Mouse (Mus musculus): ENCODE data around the gene Ifitm2.
"Not testable (repeated sequence)": the region's sequence is repeated elsewhere in the genome, so short reads cannot be mapped to it uniquely, and the experiment has no call there.

Ifitm2 gene

GRCm38 (mm10) chr7:140955758-140956555 is at the start of gene Ifitm2, which contains the start of gene Gm45717:
Gene Ifitm2 (minus strand): TSS chr7:140955987.
Gene Gm45717 (minus strand): TSS chr7:140955937.
- DNase-seq (ENCODE audit: inconsistent age in 2 of 2, low spot score in 1 of 2): peak; percentile 88 to 95

- DNase-seq (ENCODE audit: inconsistent age in 2 of 2, low spot score in 1 of 2): no peak
Measured at GRCm38 (mm10) chr7:141003248-141004010, 47.6 kb upstream of the Ifitm2 start.

DNA sequence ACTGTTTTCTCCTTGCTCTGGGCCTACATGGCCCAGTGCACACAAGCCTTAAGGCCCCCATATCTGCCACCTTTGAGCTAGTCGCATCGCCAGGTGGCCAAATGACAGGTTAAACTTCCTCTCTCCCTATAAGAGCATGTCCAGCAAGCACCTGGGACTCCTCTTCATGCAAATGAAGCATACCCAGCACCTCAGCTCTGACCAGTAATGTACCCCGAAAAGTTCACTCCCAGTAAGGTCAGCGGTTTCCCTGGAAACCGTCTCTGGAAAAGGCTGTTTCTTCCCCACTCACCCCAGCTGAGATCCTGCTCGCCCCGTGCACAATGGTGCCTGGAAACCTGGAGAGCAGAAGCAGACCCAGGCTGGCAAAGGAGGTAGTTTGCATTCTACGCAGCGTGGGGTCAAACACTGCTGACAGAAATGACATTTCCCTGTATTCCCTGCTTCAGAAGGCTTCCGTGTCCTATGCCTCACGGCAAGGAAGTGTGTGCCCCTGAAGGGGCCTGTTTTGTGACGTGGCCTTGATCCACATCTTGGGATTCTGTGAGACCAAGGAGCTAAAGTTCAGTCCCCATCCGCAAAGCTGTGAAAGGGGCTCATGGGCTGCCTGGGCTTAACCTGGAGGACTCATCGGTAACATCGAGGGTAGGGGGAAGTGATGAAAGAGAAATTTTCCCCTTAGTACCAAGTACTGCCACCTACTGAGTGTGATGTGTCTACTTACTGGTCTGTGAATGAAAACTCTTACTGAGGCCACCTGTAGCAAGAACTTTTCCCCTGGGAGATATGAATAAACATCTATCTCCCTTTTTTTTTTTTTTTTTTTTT is 45.3 kb upstream of the Ifitm2 start:
- no peak for DNase-seq (ENCODE audit: inconsistent age in 2 of 2, low spot score in 1 of 2)

DNA sequence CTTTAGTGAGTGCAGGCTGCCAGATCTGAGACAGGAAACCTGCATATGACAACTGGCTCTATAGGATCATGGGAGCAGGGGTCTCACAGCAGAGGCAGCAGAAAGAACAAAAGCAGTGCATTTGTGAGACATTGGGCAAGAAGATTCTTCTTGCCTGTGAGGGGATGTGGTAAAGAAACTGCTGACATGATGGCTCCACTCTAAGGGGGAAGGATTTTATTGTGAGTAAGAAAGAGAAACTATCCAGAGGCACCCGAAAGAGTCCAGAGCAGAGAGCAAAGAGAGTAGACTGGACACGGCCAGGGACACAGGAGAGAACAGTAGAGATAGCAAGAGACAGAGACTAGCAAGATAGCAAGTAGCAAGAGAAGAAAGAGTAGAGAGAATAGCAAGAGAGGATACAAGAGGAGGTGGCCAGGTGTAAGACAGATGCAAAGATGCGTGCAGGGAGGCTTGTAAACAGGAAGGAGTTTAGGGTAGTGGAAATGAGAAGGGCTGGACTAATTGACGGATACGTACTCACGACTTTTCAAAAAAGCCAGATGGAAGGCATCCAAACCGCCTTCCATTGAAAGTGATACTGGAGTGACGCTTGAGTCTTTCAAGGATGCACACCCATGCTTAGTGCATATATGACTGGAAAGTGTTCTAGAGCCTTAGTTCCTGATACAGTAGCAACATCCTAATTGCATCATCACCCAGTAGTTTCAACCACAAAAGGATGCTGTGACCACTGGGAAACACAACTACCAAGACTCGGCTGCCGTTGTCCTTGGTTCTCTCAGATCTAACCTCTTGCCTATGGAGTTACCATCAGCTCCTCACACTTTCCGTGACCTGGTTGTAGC is 43.3 kb upstream of the Ifitm2 start:
- no peak for DNase-seq (ENCODE audit: inconsistent age in 2 of 2, low spot score in 1 of 2)

DNA sequence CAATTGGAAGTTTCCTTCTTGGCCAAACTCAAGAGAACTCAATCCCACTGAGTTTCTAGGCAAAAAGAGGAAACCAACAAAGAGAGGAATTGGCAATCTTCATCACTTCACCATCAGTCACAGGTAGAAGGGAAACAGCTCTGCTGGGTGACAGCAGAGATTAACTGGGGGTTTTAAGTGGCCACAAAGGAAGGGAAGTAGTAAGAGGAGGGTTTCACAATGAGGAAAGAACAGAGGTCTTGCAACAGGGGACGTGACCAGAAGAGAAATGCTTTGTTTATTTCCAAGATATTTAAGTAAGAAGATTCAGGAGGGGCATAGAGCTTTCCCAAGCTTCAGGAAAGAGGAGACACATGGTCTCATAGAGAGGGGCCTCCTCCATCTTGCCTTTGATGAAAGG is 42.0 kb upstream of the Ifitm2 start:
- DNase-seq (ENCODE audit: inconsistent age in 2 of 2, low spot score in 1 of 2): no peak

DNA sequence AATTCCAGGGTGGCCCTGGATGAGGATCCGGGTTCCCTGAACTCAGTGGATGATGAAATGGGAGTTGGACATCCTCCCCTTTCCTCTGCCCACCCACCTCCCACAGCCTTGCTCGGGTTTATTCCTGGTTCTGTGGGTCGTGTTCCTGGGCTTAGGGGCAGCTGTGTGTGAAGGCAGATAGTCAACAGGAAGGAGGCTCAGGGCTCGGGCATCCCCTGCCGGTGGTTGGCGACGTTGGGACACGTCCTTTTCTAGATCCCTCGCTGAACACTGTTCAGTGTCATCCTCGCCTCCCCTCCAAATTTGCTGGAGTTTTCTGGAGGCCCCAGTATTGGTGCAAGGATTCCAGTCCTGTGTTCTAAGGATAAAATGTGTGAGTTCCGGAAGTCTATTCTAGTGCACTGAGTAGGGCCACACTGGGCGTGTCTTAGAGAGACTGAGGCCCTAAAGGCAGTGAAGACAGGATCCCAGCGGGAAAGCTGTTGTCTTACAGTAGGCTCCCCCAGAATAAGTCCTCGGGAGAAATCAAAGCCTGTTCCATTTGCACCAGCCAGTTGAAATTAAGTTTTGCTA is 35.4 kb upstream of the Ifitm2 start:
- no peak for DNase-seq (ENCODE audit: inconsistent age in 2 of 2, low spot score in 1 of 2)

DNA sequence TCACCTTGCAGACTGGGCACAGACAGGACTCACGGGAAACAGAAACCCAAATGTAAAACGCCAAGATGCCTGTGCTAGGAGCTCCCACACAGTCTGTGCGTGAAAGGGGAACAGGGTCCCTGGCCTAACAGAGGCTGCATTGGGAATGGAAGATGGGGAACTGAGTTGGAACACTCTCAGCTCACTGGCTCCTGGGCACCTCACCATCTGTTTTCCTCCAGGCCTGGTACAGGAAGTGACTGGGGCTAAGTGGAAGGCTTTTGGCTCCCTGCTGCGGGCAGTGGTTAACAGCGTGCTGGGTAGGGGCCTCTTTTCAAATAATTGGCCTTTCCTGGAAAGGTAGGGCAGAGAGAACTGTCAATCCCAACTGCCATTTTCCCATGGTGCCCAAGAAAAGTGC is 34.8 kb upstream of the Ifitm2 start:
- DNase-seq (ENCODE audit: inconsistent age in 2 of 2, low spot score in 1 of 2): no peak

GRCm38 (mm10) chr7:140990185-140990584 is 34.4 kb upstream of the Ifitm2 start:
- no peak for DNase-seq (ENCODE audit: inconsistent age in 2 of 2, low spot score in 1 of 2)

- DNase-seq (ENCODE audit: inconsistent age in 2 of 2, low spot score in 1 of 2): no peak
Measured at GRCm38 (mm10) chr7:140989022-140989421, 33.2 kb upstream of the Ifitm2 start.

DNA sequence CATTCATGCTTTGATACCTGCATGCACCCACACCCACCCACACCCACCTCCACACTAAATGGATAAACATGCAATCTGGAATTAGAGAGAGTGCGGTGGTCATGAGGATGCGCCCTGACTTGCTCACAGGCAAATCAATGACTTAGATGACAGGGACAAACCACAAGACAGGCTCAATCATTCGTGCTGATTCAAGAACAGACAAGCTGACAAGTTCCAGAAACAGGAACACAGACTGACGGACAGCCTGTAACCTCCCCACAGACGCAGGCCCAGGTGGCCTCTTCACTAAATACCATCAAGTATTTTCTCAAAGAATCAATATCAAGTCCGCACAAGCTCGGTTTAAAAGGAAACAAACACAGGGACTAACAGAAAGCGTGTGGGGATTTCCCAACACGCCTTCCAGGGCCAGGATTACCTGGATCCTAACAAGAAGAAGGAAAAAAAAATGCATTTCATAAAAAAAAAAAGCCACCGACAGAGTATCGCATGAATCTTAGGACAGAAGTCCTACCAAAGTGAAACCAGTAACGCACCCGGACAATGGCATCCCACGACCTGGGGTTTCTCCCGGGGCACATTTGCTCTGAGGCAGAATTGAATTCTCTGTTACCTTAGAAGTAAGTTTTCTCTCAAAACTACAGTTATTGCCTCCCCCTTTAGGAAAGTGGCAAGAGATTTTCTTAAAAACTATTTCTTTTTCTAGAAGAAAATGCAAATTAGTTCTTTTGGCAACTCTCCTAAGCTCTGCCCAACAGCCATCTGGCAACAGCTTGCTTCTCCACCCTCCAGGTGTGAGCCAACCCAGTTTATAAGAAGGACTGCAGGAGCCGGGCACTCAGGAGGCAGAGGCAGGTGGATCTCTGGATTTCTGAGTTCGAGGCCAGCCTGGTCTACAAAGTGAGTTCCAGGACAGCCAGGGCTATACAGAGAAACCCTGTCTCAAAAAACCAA is 31.7 kb upstream of the Ifitm2 start:
- DNase-seq (ENCODE audit: inconsistent age in 2 of 2, low spot score in 1 of 2): no peak

- no peak for DNase-seq (ENCODE audit: inconsistent age in 2 of 2, low spot score in 1 of 2)
Measured at GRCm38 (mm10) chr7:140982971-140983370, 27.2 kb upstream of the Ifitm2 start.

DNA sequence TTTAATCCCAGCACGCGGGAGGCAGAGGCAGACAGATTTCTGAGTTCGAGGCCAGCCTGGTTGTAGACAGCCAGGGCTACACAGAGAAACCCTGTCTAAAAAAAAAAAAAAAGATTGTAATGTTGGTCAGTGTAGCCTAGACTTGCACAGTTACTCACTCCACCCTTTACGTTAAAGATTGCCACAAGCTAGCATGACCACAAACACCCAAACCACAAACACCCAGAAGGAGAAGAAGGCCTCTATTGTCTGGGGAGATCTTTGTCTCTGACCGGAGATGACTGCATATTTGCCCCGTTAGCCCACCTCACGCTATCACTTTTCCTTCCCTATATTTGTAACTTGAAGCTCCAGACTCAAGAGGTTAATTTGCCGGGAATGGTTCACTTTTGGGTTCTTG is 25.9 kb upstream of the Ifitm2 start:
- DNase-seq (ENCODE audit: inconsistent age in 2 of 2, low spot score in 1 of 2): no peak

- not testable (repeated sequence) for DNase-seq (ENCODE audit: inconsistent age in 2 of 2, low spot score in 1 of 2)
Measured at GRCm38 (mm10) chr7:140976720-140977119, 20.9 kb upstream of the Ifitm2 start.

GRCm38 (mm10) chr7:140975465-140975864 is 19.7 kb upstream of the Ifitm2 start:
- DNase-seq (ENCODE audit: inconsistent age in 2 of 2, low spot score in 1 of 2): no peak

DNA sequence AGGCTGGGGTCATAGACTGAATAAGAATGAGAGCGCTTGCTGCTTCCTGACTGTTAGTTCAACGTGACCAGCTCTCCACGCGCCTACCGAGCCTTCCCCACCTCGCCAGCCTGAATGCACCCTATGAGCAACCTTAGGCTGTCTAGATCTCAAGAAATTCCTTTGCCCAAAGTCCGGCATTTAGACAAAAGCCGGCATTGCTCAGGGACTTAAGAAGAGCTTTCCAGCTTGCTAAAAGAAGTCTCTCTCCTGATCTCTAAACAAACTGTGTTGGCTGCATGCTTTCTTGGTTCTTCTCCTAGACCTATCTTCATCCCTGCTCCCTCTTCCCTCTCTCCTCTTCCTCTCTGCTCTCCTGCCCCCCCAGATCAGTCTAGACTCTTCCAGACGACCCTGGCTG is 19.2 kb upstream of the Ifitm2 start:
- no peak for DNase-seq (ENCODE audit: inconsistent age in 2 of 2, low spot score in 1 of 2)

DNA sequence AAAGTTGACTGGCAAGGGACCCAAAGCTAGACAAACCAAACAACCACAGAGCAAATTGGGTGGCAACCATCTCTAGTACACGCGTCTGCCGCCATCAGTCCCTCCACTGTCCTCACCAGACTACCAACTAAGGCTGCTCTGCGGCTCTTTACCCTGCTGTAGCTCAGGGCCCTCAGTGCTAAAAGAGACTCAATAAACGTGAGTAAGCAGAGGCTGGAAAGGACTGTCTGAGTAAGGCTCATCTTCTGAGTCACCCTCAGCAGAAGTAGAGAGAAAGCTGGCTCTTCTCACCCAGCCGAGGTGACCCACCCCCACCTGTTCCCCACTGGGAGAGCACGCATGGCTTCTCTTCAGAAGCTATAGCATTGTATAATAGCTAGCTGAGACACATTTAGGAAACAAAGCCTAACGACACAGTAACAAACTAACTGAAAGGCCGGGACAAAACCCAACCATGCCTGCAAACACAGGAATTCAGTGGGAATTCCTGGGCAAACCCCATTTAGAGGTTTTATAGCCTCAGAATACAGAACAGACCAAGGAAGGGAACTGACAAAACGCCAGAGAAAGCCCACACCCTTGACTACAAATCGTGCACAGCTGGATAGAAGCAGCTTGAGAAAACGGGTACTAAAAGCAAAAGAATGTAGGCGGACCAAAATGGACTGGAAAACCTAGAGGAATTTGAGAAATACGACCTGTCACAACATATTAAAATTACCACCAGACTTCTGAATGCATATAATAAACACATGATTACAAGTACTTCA is 17.8 kb upstream of the Ifitm2 start:
- peak in 1 of 2 experiments; percentile 52 for DNase-seq (ENCODE audit: inconsistent age in 2 of 2, low spot score in 1 of 2)

DNA sequence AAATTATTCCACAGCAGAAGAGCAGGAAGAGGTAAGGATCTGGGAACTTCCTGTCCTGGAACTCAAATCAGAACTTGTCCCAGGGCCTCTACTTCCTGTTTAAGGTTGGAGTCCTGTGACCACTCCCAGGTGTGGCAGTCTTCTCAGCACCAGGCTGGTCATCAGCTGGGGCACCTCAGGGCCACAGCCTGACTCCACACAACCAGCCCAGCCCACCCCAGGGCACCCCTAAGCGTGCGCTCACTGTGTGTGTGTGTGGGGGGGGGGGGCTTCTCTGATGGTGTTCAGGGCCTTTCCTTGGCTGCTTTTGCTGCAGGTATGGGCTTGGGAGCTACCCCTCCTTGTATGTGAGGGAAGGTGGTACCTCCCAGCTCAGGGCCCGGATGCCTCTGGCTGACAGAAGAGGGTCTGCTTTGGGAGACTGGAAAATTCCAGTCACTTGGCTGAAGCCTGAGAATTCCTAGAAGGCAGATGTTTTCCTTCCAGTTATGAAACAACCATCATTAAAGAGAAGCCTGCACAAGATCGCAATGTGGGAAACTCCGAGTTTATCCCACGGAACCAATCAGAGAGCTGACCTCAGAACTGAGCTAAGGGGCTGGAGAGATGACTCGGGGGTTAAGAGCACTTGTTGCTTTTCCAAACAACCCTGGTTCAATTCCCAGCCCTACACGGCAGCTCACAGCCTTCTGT is 15.8 kb upstream of the Ifitm2 start:
- no peak for DNase-seq (ENCODE audit: inconsistent age in 2 of 2, low spot score in 1 of 2)

GRCm38 (mm10) chr7:140970931-140971330 is 15.1 kb upstream of the Ifitm2 start:
- no peak for DNase-seq (ENCODE audit: inconsistent age in 2 of 2, low spot score in 1 of 2)
